Mouse (Mus musculus) heart, embryonic 12.5 days (tissue): Measurements from ENCODE around the gene Cpne7. TPM values are rescaled to one million over a fixed set of nuclear protein-coding genes. Genes with fewer than 3 reads are reported as not detected.
"Not testable (repeated sequence)": the region's sequence is repeated elsewhere in the genome, so short reads cannot be mapped to it uniquely, and the experiment has no call there.

Source experiments
- ATAC-seq: fragments of 200-750 bp; cut with Nextera tagmentation; 2 replicates; pipeline ENCODE4 v1.8.0; 2017; ENCODE audit warnings: moderate TSS enrichment, moderate library complexity; ENCODE audit not compliant: insufficient number of reproducible peaks, low FRiP score
- H3K27ac ChIP-seq: fragments of 300-500 bp; sonication (generic); 2 replicates; pipeline ENCODE4 v1.5.1; 2016; ENCODE audit warnings: mild to moderate bottlenecking, moderate library complexity; ENCODE audit not compliant: poor library complexity, severe bottlenecking
- H3K27me3 ChIP-seq: fragments of 300-500 bp; sonication (generic); replicated peaks from 2 replicates; pipeline ENCODE4 v1.6.1; 2016; ENCODE audit warnings: mild to moderate bottlenecking, moderate library complexity
- H3K36me3 ChIP-seq: fragments of 300-500 bp; sonication (generic); 2 replicates; pipeline ENCODE4 v1.6.1; 2016; ENCODE audit warnings: mild to moderate bottlenecking, moderate library complexity
- H3K4me1 ChIP-seq: fragments of 300-500 bp; sonication (generic); replicated peaks from 2 replicates; pipeline ENCODE4 v1.6.1; 2016; ENCODE audit warnings: mild to moderate bottlenecking
- H3K4me2 ChIP-seq: fragments of 300-500 bp; sonication (generic); 2 replicates; pipeline ENCODE4 v1.6.1; 2016; ENCODE audit warnings: mild to moderate bottlenecking, moderate library complexity
- H3K4me3 ChIP-seq: fragments of 300-500 bp; sonication (generic); 2 replicates; pipeline ENCODE4 v1.5.1; 2016; ENCODE audit warnings: mild to moderate bottlenecking
- H3K9ac ChIP-seq: fragments of 300-500 bp; sonication (generic); 2 replicates; pipeline ENCODE4 v1.6.1; 2016; ENCODE audit warnings: mild to moderate bottlenecking, moderate library complexity
- H3K9me3 ChIP-seq: fragments of 300-500 bp; sonication (generic); replicated peaks from 2 replicates; pipeline ENCODE4 v1.6.1; 2016; ENCODE audit warnings: mild to moderate bottlenecking, moderate library complexity
- WGBS: fragments of 180-500 bp; shearing (Covaris S2); methylation state at CpG from one replicate; pipeline ENCODE4 v1.1.7; 2016; 5-methylcytosine and 5-hydroxymethylcytosine counted together
- polyA plus RNA-seq: library from polyadenylated mRNA; unstranded; fragments of >200 nt; fragmentation: Nextera tagmentation; extraction: Ambion mirVana; gene quantifications from 2 replicates; pipeline ENCODE4 v1.2.1, GENCODE M21; 2016

The Cpne7 gene
- polyA plus RNA-seq, 1 experiment from 2014 or later, result 0.24 TPM

- Histone ChIP-seq H3K4me2 (peak overlapping the region; percentile 93), H3K4me3 (peak overlapping the region; percentile 88), H3K27ac (peak overlapping the region; percentile 93), H3K9ac (peak overlapping the region; percentile 99), H3K36me3 (peaks cover 36% of the 10 kb centered on the region), H3K4me1 (peaks cover 16% of the 10 kb centered on the region)
- H3K9me3 ChIP-seq, H3K27me3 ChIP-seq: not testable (repeated sequence)
- WGBS, result 1% methylated on average over 26 of the region's 26 CpGs
- 0 out of 2 replicates have a peak, but pooled peaks have one; percentile 8 for ATAC-seq
Measured at GRCm38 (mm10) chr8:123102855-123103254, 14.3 kb upstream of the Cpne7 start.

GRCm38 (mm10) chr8:123103285-123103684 lies 13.9 kb upstream of the Cpne7 start:
- H3K4me1 ChIP-seq, result peaks cover 16% of the 10 kb centered on the region
- WGBS, result 12% methylated on average over 15 of the region's 15 CpGs
- no peaks in the 10 kb centered on the region for H3K27me3 ChIP-seq
- no peak for ATAC-seq
- H3K9ac ChIP-seq, result peak overlapping the region; percentile 99
- peak overlapping the region; percentile 93 for H3K4me2 ChIP-seq
- H3K4me3 ChIP-seq, result peak overlapping the region; percentile 88
- H3K27ac ChIP-seq, result peak overlapping the region; percentile 93; the same call in 1 of the 2 replicates
- H3K36me3 ChIP-seq, result peaks cover 31% of the 10 kb centered on the region
- H3K9me3 ChIP-seq, result no peaks in the 10 kb centered on the region

GRCm38 (mm10) chr8:123104046-123104767 lies 13.0 kb upstream of the Cpne7 start:
- Histone ChIP-seq H3K4me2 (peak overlapping the region; percentile 93), H3K4me3 (peak overlapping the region; percentile 88), H3K27ac (0 out of 2 replicates have a peak overlapping the region, but pooled peaks have one; percentile 5), H3K36me3 (peaks cover 27% of the 10 kb centered on the region), H3K9me3 (no peaks in the 10 kb centered on the region), H3K9ac (peak overlapping the region; percentile 99), H3K27me3 (no peaks in the 10 kb centered on the region), H3K4me1 (peaks cover 16% of the 10 kb centered on the region)
- 82% methylated on average over 6 of the region's 6 CpGs for WGBS
- no peak for ATAC-seq

- Histone ChIP-seq H3K36me3 (peaks cover 27% of the 10 kb centered on the region), H3K27ac (no peak overlapping the region), H3K27me3 (no peaks in the 10 kb centered on the region), H3K4me1 (peaks cover 16% of the 10 kb centered on the region), H3K4me3 (no peak overlapping the region), H3K4me2 (no peak overlapping the region), H3K9ac (no peak overlapping the region), H3K9me3 (no peaks in the 10 kb centered on the region)
- no peak for ATAC-seq
- WGBS, result 74% methylated on average over 5 of the region's 5 CpGs
Measured at GRCm38 (mm10) chr8:123105553-123106326, 11.4 kb upstream of the Cpne7 start.

GRCm38 (mm10) chr8:123106531-123106930 lies 10.6 kb upstream of the Cpne7 start:
- Histone ChIP-seq H3K27me3 (no peaks in the 10 kb centered on the region), H3K27ac (no peak overlapping the region), H3K9ac (no peak overlapping the region), H3K4me2 (no peak overlapping the region), H3K4me3 (no peak overlapping the region), H3K4me1 (peaks cover 15% of the 10 kb centered on the region), H3K9me3 (no peaks in the 10 kb centered on the region), H3K36me3 (peaks cover 27% of the 10 kb centered on the region)
- no peak for ATAC-seq
- WGBS, result 52% methylated on average over 2 of the region's 2 CpGs

GRCm38 (mm10) chr8:123108010-123108409 lies 9.2 kb upstream of the Cpne7 start:
- Histone ChIP-seq H3K9ac (no peak overlapping the region), H3K27me3 (no peaks in the 10 kb centered on the region), H3K4me2 (no peak overlapping the region), H3K27ac (no peak overlapping the region), H3K4me1 (peaks cover 12% of the 10 kb centered on the region), H3K4me3 (no peak overlapping the region), H3K9me3 (no peaks in the 10 kb centered on the region), H3K36me3 (peaks cover 27% of the 10 kb centered on the region)
- ATAC-seq, result no peak
- WGBS, result 69% methylated on average over 1 of the region's 1 CpGs

- ATAC-seq, result no peak
- Histone ChIP-seq H3K4me2 (no peak overlapping the region), H3K9ac (no peak overlapping the region), H3K4me1 (peaks cover 5% of the 10 kb centered on the region), H3K9me3 (no peaks in the 10 kb centered on the region), H3K27ac (no peak overlapping the region), H3K4me3 (no peak overlapping the region), H3K36me3 (peaks cover 18% of the 10 kb centered on the region), H3K27me3 (no peaks in the 10 kb centered on the region)
- 83% methylated on average over 5 of the region's 5 CpGs for WGBS
Measured at GRCm38 (mm10) chr8:123108953-123109352, 8.2 kb upstream of the Cpne7 start.

GRCm38 (mm10) chr8:123110649-123111048 lies 6.5 kb upstream of the Cpne7 start:
- no peak overlapping the region for H3K9ac ChIP-seq
- H3K4me3 ChIP-seq, result no peak overlapping the region
- H3K27ac ChIP-seq, result no peak overlapping the region
- H3K36me3 ChIP-seq, result peaks cover 1% of the 10 kb centered on the region
- H3K4me2 ChIP-seq, result no peak overlapping the region
- no peaks in the 10 kb centered on the region for H3K9me3 ChIP-seq
- WGBS, result 15% methylated on average over 4 of the region's 4 CpGs
- ATAC-seq, result peak; percentile 51; the same call in 1 of the 2 replicates
- H3K4me1 ChIP-seq, result peaks cover 7% of the 10 kb centered on the region; the same call in 1 of the 2 replicates
- peaks cover 2% of the 10 kb centered on the region for H3K27me3 ChIP-seq

- Histone ChIP-seq H3K27me3 (peaks cover 24% of the 10 kb centered on the region), H3K9ac (no peak overlapping the region), H3K9me3 (no peaks in the 10 kb centered on the region), H3K36me3 (no peaks in the 10 kb centered on the region), H3K4me1 (peaks cover 19% of the 10 kb centered on the region), H3K4me3 (no peak overlapping the region), H3K27ac (no peak overlapping the region), H3K4me2 (no peak overlapping the region)
- 70% methylated on average over 9 of the region's 9 CpGs for WGBS
- no peak for ATAC-seq
Measured at GRCm38 (mm10) chr8:123112892-123113291, 4.3 kb upstream of the Cpne7 start.

- H3K4me1 ChIP-seq, result peaks cover 26% of the 10 kb centered on the region
- ATAC-seq, result no peak
- 30% methylated on average over 2 of the region's 2 CpGs for WGBS
- no peaks in the 10 kb centered on the region for H3K36me3 ChIP-seq
- no peak overlapping the region for H3K4me2 ChIP-seq
- no peaks in the 10 kb centered on the region for H3K9me3 ChIP-seq
- H3K27ac ChIP-seq, result no peak overlapping the region
- H3K9ac ChIP-seq, result no peak overlapping the region
- no peak overlapping the region for H3K4me3 ChIP-seq
- H3K27me3 ChIP-seq, result peaks cover 35% of the 10 kb centered on the region
Measured at GRCm38 (mm10) chr8:123113908-123114469, 3.2 kb upstream of the Cpne7 start.

GRCm38 (mm10) chr8:123114644-123115043 lies 2.5 kb upstream of the Cpne7 start:
- WGBS, result 33% methylated on average over 3 of the region's 3 CpGs
- Histone ChIP-seq H3K27ac (no peak overlapping the region), H3K27me3 (peaks cover 42% of the 10 kb centered on the region), H3K4me3 (no peak overlapping the region), H3K9ac (no peak overlapping the region), H3K4me1 (peaks cover 26% of the 10 kb centered on the region), H3K4me2 (no peak overlapping the region), H3K9me3 (no peaks in the 10 kb centered on the region), H3K36me3 (no peaks in the 10 kb centered on the region)
- no peak for ATAC-seq
